Mouse (Mus musculus): ENCODE measurements around the gene Nfatc2. TPM values are rescaled to one million over a fixed set of nuclear protein-coding genes. Genes with fewer than 3 reads are reported as not detected.

Gene Nfatc2
- polyA plus RNA-seq, 1 experiment from 2014 or later, result 0.42 TPM

DNA sequence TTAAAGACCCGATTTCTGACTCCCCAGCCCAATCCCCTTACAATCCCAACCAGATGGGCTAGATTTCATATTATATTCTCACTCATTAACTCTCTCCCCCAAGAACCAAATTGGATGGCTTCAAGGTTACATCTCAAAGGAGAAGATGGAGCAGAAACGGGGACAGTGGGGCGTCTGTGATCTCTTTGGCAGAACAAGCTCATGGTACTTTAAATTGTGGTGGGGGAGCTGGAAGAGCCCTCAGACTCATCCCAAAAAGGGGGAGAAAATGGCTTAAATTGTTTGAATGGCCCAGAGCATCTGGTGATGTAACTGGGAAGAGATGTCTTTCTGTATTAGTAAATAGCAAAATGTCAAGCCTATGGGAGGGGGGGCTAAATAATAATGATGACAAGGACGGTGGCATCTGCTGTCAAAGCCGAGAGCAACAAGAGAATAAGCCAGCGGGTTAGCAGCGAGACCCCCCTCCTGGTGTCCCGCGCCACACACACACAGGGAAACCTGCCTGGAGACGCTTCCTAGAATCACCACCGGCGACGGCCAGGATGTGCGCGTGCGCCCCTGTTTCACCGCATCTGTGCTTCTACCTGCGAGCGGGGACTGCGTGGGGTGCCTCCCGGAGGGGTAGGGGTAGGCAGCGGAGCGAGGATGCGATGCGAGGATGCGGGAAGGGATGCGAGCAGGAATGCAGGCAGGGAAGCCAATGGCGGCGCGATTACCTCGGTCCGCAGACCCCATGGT, 537 bp downstream of the Nfatc2 start:
- 2% methylated on average over 32 of the region's 32 CpGs for WGBS
- H3K4me3 ChIP-seq, result peak overlapping the region; percentile 62
- peaks cover 88% of the 10 kb centered on the region for H3K27me3 ChIP-seq (ENCODE audit: insufficient read depth, poor library complexity, severe bottlenecking)

DNA sequence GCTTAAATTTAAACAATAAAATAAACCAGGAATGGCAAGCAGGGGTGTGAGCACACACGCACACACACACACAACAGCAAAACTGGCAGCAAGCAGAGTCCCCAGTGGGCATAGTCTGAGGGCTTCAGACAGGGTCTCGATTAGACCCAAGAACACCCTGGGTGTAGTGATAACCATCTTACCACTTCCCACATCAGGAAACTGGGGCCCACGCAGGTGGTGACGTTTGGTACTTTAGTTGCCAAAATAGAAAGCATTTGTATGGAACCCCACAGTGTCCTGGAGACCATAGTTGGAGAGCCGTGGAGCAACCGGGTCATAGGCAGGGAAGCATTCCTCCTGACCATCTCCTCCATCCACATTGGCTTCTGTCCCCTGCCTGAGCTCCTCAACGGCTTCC, 5.8 kb downstream of the Nfatc2 start:
- no peaks in the 10 kb centered on the region for H3K36me3 ChIP-seq
- H3K27me3 ChIP-seq (ENCODE audit: insufficient read depth, poor library complexity, severe bottlenecking), result peaks cover 61% of the 10 kb centered on the region
- H3K4me3 ChIP-seq, result no peak overlapping the region
- no peaks in the 10 kb centered on the region for H3K9me3 ChIP-seq
- WGBS, result 83% methylated on average over 7 of the region's 7 CpGs
- no peak for DNase-seq (ENCODE audit: low spot score)
- no peak overlapping the region for H3K27ac ChIP-seq
- H3K4me1 ChIP-seq (replicated peaks), result peaks cover 17% of the 10 kb centered on the region

More for the DNA sequence above, 537 bp downstream of the Nfatc2 start:
- H3K9me3 ChIP-seq, result no peaks in the 10 kb centered on the region
- DNase-seq (ENCODE audit: low spot score), result peak; percentile 51
- H3K36me3 ChIP-seq, result no peaks in the 10 kb centered on the region
- H3K4me1 ChIP-seq (replicated peaks), result peaks cover 39% of the 10 kb centered on the region
- H3K27ac ChIP-seq, result peak overlapping the region; percentile 77

DNA sequence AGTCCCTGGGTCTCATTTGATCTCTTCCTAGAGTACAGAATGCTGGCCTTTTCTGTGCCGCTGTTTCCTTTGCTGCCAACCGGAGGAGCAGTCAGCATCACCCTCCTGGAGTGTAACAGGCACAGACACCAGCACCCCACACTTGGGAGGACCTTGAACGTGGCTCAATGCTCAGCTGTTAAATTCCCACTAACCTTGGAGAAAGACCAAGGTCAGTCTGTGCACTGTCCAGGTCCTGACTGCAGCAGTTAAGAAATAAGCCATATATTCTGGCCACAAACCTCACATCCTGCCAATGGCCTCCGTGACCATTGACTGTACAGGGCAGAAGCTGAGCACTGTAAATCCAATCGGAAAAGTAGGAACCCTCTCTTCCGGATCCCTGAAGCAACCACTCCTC, 7.8 kb downstream of the Nfatc2 start:
- no peak overlapping the region for H3K4me3 ChIP-seq
- H3K36me3 ChIP-seq, result no peaks in the 10 kb centered on the region
- H3K9me3 ChIP-seq, result no peaks in the 10 kb centered on the region
- H3K27ac ChIP-seq, result no peak overlapping the region
- H3K4me1 ChIP-seq (replicated peaks), result peaks cover 22% of the 10 kb centered on the region
- peaks cover 61% of the 10 kb centered on the region for H3K27me3 ChIP-seq (ENCODE audit: insufficient read depth, poor library complexity, severe bottlenecking)
- DNase-seq (ENCODE audit: low spot score), result no peak
- WGBS, result 88% methylated on average over 6 of the region's 6 CpGs

DNA sequence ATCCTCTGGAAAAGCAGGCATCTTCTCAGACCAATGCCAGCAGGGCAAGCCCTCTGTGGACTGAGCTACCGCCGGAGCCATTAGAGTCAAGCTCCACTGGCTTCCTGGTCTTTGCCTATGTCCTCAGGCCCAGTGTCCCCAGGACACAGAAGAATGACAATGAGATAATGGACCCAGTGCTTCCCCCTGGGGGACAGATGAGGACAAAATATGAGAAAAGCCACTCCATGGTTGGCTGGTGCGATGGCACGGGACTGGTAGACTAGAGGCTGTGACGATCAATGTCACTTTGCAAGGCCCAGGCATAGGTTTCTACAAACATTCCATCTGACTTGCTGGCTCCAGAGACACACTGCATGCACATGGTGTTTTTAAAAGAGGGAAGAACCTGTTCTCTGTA, 8.5 kb downstream of the Nfatc2 start:
- no peaks in the 10 kb centered on the region for H3K9me3 ChIP-seq
- WGBS, result 83% methylated on average over 5 of the region's 5 CpGs
- H3K27ac ChIP-seq, result no peak overlapping the region

DNA sequence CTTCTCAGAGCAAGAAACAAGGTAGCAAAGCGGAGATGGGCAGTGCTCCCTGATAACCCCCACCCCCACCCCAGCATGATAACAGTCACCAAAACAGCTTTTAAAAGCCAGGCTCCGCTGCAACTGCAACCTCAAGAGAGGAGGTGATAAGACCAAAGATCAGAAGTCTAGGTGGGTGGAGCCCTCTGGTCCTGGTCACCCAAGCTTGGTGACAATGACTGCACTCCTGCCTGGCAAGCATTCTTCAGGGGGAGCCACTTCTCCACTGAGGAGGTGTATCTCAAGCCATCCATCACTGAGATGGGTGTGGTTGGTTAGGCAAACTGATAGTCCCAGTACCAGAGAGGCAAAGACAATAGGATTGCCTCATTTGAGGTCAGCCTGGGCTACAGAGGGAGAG, 10.4 kb downstream of the Nfatc2 start:
- Histone ChIP-seq H3K4me1 (replicated peaks) (peaks cover 22% of the 10 kb centered on the region), H3K4me3 (no peak overlapping the region), H3K9me3 (no peaks in the 10 kb centered on the region), H3K36me3 (no peaks in the 10 kb centered on the region), H3K27ac (no peak overlapping the region), H3K27me3 (ENCODE audit: insufficient read depth, poor library complexity, severe bottlenecking) (peaks cover 50% of the 10 kb centered on the region)
- WGBS, result 70% methylated on average over 2 of the region's 2 CpGs
- no peak for DNase-seq (ENCODE audit: low spot score)

More for the DNA sequence above, 8.5 kb downstream of the Nfatc2 start:
- peaks cover 24% of the 10 kb centered on the region for H3K4me1 ChIP-seq (replicated peaks)
- H3K4me3 ChIP-seq, result no peak overlapping the region
- no peaks in the 10 kb centered on the region for H3K36me3 ChIP-seq
- peaks cover 61% of the 10 kb centered on the region for H3K27me3 ChIP-seq (ENCODE audit: insufficient read depth, poor library complexity, severe bottlenecking)
- no peak for DNase-seq (ENCODE audit: low spot score)

DNA sequence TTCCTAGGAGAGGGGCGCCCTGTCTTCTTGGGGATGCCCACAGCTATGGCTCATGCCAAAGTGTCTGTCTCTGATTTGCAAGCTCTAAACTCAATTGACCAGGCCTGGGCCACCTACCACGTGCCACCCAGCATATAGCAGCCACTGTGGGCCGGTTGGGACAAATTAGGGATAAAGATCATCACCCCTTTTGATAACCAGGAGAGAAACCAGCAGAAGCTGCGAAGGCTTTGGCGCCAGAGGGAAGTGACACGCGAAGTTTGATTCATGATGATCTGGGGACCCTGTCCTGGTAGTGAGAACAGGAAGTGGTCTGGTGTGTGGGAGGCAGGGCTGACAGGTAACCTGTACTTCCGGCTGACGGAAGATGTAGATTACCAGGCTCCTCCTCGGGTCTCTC, 10.9 kb downstream of the Nfatc2 start:
- Histone ChIP-seq H3K4me3 (peak overlapping the region; percentile 62), H3K27ac (no peak overlapping the region; the same call in 1 of the 2 replicates), H3K9me3 (no peaks in the 10 kb centered on the region), H3K4me1 (replicated peaks) (peaks cover 22% of the 10 kb centered on the region), H3K27me3 (ENCODE audit: insufficient read depth, poor library complexity, severe bottlenecking) (peaks cover 50% of the 10 kb centered on the region), H3K36me3 (no peaks in the 10 kb centered on the region)
- WGBS, result 47% methylated on average over 10 of the region's 10 CpGs
- no peak for DNase-seq (ENCODE audit: low spot score)

DNA sequence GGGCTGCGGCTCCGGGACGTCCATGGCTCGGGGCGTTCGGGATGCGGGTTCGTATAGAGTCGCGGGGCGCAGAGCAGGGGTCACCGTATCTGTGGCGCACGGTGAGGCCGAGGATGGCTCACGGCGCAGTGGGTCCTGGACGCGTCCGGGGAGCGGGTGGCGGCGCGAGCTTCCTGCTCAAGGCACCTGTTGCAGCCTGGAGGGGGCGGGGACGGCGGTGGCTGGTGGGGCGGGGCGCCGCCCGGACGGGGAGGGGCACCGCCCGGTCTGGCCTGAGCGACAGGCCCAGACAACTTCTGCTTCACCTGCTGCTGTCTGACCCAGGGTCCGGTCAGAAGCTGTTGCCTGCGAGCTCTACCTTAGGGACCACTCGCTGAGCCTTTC, 11.3 kb downstream of the Nfatc2 start:
- Histone ChIP-seq H3K27ac (peak overlapping the region; percentile 56; the same call in 1 of the 2 replicates), H3K36me3 (no peaks in the 10 kb centered on the region), H3K27me3 (ENCODE audit: insufficient read depth, poor library complexity, severe bottlenecking) (peaks cover 50% of the 10 kb centered on the region), H3K9me3 (no peaks in the 10 kb centered on the region), H3K4me3 (peak overlapping the region; percentile 62), H3K4me1 (replicated peaks) (peaks cover 22% of the 10 kb centered on the region)
- WGBS, result under 1% methylated on average over 38 of the region's 38 CpGs
- DNase-seq (ENCODE audit: low spot score), result no peak

DNA sequence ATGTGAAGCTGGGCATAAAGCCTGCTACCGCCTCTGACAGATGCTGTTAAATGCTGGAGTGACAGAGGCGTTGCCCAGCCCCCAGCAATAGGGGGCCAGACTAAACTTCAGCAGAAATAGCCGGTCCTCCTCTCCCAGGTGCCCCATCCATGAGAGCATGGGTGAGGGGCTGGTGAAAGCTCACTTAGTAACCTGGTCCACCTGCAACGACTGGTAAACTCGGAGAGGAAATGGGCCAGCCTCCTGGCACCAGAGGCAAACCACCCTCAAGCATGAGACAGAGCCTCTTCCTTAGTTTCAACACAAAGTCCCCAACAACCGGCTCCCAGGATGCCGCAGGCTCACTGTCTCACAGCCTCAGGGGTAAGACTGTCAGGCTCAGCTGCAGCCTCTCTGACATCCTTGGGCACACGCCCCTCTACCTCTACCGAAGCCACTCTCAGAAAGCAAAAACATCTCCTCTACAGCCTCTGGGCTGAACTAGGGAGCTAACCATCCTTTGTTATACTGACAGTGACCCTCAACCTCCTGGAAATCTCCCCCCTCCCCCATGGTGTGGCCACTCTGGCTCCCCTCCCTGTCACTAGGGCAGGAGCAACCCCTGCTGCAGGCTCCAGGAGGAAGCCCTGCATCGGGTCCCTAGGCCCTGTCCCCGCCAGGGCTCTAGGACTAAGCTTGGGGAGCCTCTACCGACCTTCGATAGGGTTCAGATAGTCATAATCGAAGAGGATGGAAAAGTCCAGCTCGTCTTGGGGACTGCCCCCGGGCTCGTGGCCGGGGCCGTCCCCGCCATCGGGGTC, 11.9 kb downstream of the Nfatc2 start:
- H3K27ac ChIP-seq, result peak overlapping the region; percentile 56; the same call in 1 of the 2 replicates
- H3K36me3 ChIP-seq, result no peaks in the 10 kb centered on the region
- H3K4me3 ChIP-seq, result peak overlapping the region; percentile 62
- WGBS, result 8% methylated on average over 21 of the region's 21 CpGs
- peaks cover 25% of the 10 kb centered on the region for H3K4me1 ChIP-seq (replicated peaks)
- DNase-seq (ENCODE audit: low spot score), result no peak
- peaks cover 50% of the 10 kb centered on the region for H3K27me3 ChIP-seq (ENCODE audit: insufficient read depth, poor library complexity, severe bottlenecking)
- no peaks in the 10 kb centered on the region for H3K9me3 ChIP-seq

DNA sequence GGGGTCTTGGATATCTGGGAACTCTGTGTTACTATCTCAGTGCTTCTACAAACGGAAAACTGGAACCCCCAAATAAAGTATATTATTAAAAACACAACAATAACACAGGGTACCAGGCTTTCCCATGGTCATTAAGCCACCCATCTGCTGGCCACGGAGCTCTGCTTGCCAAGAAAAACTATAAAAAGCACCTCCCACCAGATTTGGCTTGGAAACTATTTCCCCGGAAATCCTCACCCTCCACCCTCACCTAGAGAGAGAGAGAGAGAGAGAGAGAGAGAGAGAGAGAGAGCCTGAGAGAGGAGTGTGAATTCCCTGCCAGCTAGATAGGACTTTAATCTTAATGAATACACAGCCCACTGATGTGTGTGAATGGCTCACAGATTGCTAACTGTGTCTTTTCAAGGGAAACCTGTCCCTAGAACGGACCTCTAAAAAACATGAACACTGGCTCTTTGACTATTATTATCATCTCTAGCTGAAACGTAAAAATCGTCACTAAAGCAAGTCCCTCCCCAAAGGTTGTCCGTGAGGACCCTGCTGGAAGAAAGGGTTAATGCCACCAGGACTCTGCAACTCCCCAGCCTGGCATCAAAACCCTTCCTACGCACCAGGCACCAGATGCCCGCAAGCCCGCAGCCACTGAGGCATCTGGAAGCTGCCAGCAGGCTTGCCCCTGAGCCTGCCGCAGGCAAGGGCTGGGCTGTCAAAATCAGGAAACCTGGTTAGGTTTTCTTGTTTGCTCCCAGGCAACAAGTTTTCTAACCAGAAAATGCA, 12.7 kb downstream of the Nfatc2 start:
- Histone ChIP-seq H3K27me3 (ENCODE audit: insufficient read depth, poor library complexity, severe bottlenecking) (peaks cover 50% of the 10 kb centered on the region), H3K4me3 (no peak overlapping the region), H3K36me3 (no peaks in the 10 kb centered on the region), H3K4me1 (replicated peaks) (peaks cover 32% of the 10 kb centered on the region), H3K27ac (no peak overlapping the region), H3K9me3 (no peaks in the 10 kb centered on the region)
- 62% methylated on average over 11 of the region's 11 CpGs for WGBS
- no peak for DNase-seq (ENCODE audit: low spot score)

DNA sequence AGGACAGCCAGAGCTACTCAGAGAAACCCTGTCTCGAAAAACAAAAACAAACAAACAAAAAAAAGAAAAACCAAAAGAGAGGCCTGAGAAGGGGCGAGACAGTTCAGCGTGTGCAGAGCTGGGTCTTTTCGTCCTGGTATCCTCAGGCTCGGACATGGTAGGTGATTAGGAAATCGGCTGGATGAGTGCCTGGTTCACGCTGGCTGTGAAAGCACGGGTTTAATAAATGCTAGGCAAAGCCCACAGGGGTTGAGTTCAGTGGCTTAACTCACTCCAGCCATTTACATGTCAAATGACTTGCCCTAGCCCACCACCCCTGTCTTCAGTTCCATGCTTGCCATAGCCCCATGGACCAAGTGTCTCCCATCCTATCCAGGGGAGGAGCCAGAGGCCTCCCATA, 14.3 kb downstream of the Nfatc2 start:
- Histone ChIP-seq H3K9me3 (no peaks in the 10 kb centered on the region), H3K4me1 (replicated peaks) (peaks cover 38% of the 10 kb centered on the region), H3K27me3 (ENCODE audit: insufficient read depth, poor library complexity, severe bottlenecking) (peaks cover 47% of the 10 kb centered on the region), H3K36me3 (no peaks in the 10 kb centered on the region), H3K27ac (no peak overlapping the region), H3K4me3 (no peak overlapping the region)
- no peak for DNase-seq (ENCODE audit: low spot score)
- WGBS, result 76% methylated on average over 8 of the region's 8 CpGs

DNA sequence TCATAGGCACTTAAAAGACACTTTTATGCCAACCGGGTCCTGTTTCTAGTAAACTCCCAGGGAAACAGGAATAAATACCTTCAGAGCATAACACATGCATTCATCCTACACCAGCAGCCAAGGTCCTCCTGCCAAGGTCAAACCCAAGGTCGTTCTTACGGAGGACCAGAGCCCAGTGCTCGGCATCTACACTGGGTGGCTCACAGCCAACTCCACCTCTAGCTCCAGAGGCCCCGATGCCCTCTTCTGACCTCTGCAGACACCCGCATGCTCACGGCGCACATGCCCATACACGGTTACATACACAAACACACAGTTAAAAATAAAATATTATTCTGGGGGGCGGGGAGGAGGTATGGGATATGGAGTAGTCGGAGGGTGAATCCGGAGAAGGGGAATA, 14.9 kb downstream of the Nfatc2 start:
- Histone ChIP-seq H3K9me3 (no peaks in the 10 kb centered on the region), H3K4me3 (no peak overlapping the region), H3K4me1 (replicated peaks) (peaks cover 41% of the 10 kb centered on the region), H3K27ac (no peak overlapping the region), H3K36me3 (no peaks in the 10 kb centered on the region), H3K27me3 (ENCODE audit: insufficient read depth, poor library complexity, severe bottlenecking) (peaks cover 41% of the 10 kb centered on the region)
- DNase-seq (ENCODE audit: low spot score), result no peak
- WGBS, result 91% methylated on average over 12 of the region's 12 CpGs

DNA sequence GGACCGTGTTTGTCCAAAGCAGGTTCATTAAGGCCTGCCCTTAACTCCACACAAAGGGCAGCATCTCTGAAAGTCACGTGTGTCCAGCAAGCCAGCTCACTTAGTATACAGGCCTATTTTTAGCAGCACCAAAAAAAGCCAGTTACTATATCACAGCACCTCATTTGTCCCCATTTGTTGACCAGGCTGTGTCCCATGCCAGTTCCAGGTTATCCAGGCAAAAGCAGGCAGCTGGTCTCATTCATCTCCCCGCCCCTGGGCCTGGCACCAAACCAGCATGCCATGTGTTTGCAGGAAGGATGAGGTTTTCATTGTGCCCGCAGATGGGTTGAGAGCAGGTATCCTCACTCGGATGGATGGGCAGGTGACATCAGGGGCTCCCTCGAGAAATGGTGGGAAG, 16.6 kb downstream of the Nfatc2 start:
- H3K27me3 ChIP-seq (ENCODE audit: insufficient read depth, poor library complexity, severe bottlenecking), result peaks cover 24% of the 10 kb centered on the region
- no peak overlapping the region for H3K4me3 ChIP-seq
- WGBS, result 80% methylated on average over 6 of the region's 6 CpGs
- H3K27ac ChIP-seq, result no peak overlapping the region
- DNase-seq (ENCODE audit: low spot score), result no peak
- peaks cover 49% of the 10 kb centered on the region for H3K4me1 ChIP-seq (replicated peaks)
- H3K36me3 ChIP-seq, result no peaks in the 10 kb centered on the region
- H3K9me3 ChIP-seq, result no peaks in the 10 kb centered on the region

Data from hindbrain, embryonic 10.5 days (tissue).